Mouse (Mus musculus) hindbrain, embryonic 10.5 days (tissue): ENCODE measurements around the gene Gm26938. TPM values are rescaled to one million over a fixed set of nuclear protein-coding genes. Genes with fewer than 3 reads are reported as not detected.

Experiments
- DNase-seq: peaks from one replicate; pipeline ENCODE4 v3.0.0-alpha.2; 2017; ENCODE audit warnings: low spot score
- H3K27ac ChIP-seq: fragments of 300-500 bp; sonication (generic); 2 replicates; pipeline ENCODE4 v1.5.1; 2016; ENCODE audit warnings: mild to moderate bottlenecking, moderate library complexity
- H3K27me3 ChIP-seq: fragments of 300-500 bp; sonication (generic); 2 replicates; pipeline ENCODE4 v1.6.1; 2016; ENCODE audit warnings: mild to moderate bottlenecking; ENCODE audit not compliant: poor library complexity, insufficient read depth, severe bottlenecking
- H3K36me3 ChIP-seq: fragments of 300-500 bp; sonication (generic); 2 replicates; pipeline ENCODE4 v1.6.1; 2016; ENCODE audit warnings: mild to moderate bottlenecking, moderate library complexity
- H3K4me1 ChIP-seq: fragments of 300-500 bp; sonication (generic); replicated peaks from 2 replicates; pipeline ENCODE4 v1.6.1; 2016; ENCODE audit warnings: mild to moderate bottlenecking
- H3K4me3 ChIP-seq: fragments of 300-500 bp; sonication (generic); 2 replicates; pipeline ENCODE4 v1.5.1; 2016; ENCODE audit warnings: mild to moderate bottlenecking, moderate library complexity
- H3K9me3 ChIP-seq: fragments of 300-500 bp; sonication (generic); 2 replicates; pipeline ENCODE4 v1.6.1; 2016; ENCODE audit warnings: mild to moderate bottlenecking, moderate library complexity
- WGBS: fragments of 180-500 bp; shearing (Covaris S2); methylation state at CpG from one replicate; pipeline ENCODE4 v1.1.7; 2016; 5-methylcytosine and 5-hydroxymethylcytosine counted together
- polyA plus RNA-seq: library from polyadenylated mRNA; unstranded; fragments of >200 nt; fragmentation: Nextera tagmentation; extraction: Ambion mirVana; gene quantifications from 2 replicates; pipeline ENCODE4 v1.2.1, GENCODE M21; 2016

Gm26938 gene
- polyA plus RNA-seq, 1 experiment from 2014 or later: not detected

- Histone ChIP-seq H3K4me1 (peaks cover 67% of the 10 kb centered on the region), H3K36me3 (peaks cover 28% of the 10 kb centered on the region), H3K27ac (peak overlapping the region; percentile 88), H3K27me3 (peaks cover 60% of the 10 kb centered on the region), H3K9me3 (no peaks in the 10 kb centered on the region), H3K4me3 (peak overlapping the region; percentile 44)
- no peak for DNase-seq
- 39% methylated on average over 12 of the region's 12 CpGs for WGBS
These were observed 27.9 kb downstream of the Gm26938 start for GRCm38 (mm10) chr5:139798168-139798900.

GRCm38 (mm10) chr5:139797473-139798167, 28.6 kb downstream of the Gm26938 start:
- peaks cover 71% of the 10 kb centered on the region for H3K4me1 ChIP-seq
- peak overlapping the region; percentile 44 for H3K4me3 ChIP-seq
- WGBS: 21% methylated on average over 11 of the region's 11 CpGs
- H3K9me3 ChIP-seq: no peaks in the 10 kb centered on the region
- peaks cover 68% of the 10 kb centered on the region for H3K27me3 ChIP-seq
- peak; percentile 89 for DNase-seq
- H3K27ac ChIP-seq: peak overlapping the region; percentile 88
- peaks cover 28% of the 10 kb centered on the region for H3K36me3 ChIP-seq

GRCm38 (mm10) chr5:139796900-139797299, 29.3 kb downstream of the Gm26938 start:
- peaks cover 70% of the 10 kb centered on the region for H3K27me3 ChIP-seq
- WGBS: 23% methylated on average over 13 of the region's 13 CpGs

GRCm38 (mm10) chr5:139796001-139796620, 30.1 kb downstream of the Gm26938 start:
- Histone ChIP-seq H3K27me3 (peaks cover 69% of the 10 kb centered on the region), H3K36me3 (peaks cover 21% of the 10 kb centered on the region), H3K9me3 (no peaks in the 10 kb centered on the region), H3K4me3 (no peak overlapping the region), H3K4me1 (peaks cover 86% of the 10 kb centered on the region), H3K27ac (peak overlapping the region; percentile 88)
- 85% methylated on average over 9 of the region's 9 CpGs for WGBS
- no peak for DNase-seq

More at GRCm38 (mm10) chr5:139796900-139797299, 29.3 kb downstream of the Gm26938 start:
- peaks cover 27% of the 10 kb centered on the region for H3K36me3 ChIP-seq
- peak overlapping the region; percentile 44; the same call in 1 of the 2 replicates for H3K4me3 ChIP-seq
- peak; percentile 45 for DNase-seq
- H3K9me3 ChIP-seq: no peaks in the 10 kb centered on the region
- peaks cover 79% of the 10 kb centered on the region for H3K4me1 ChIP-seq
- peak overlapping the region; percentile 88 for H3K27ac ChIP-seq

- peaks cover 57% of the 10 kb centered on the region for H3K27me3 ChIP-seq
- H3K4me3 ChIP-seq: no peak overlapping the region
- DNase-seq: no peak
- H3K27ac ChIP-seq: 0 out of 2 replicates have a peak overlapping the region, but pooled peaks have one; percentile 0
- H3K4me1 ChIP-seq: peaks cover 91% of the 10 kb centered on the region
- peaks cover 10% of the 10 kb centered on the region for H3K36me3 ChIP-seq
- no peaks in the 10 kb centered on the region for H3K9me3 ChIP-seq
- WGBS: 67% methylated on average over 10 of the region's 10 CpGs
These were observed 31.3 kb downstream of the Gm26938 start for GRCm38 (mm10) chr5:139794938-139795337.

GRCm38 (mm10) chr5:139794137-139794536, 32.1 kb downstream of the Gm26938 start:
- no peak for DNase-seq
- H3K4me1 ChIP-seq: peaks cover 84% of the 10 kb centered on the region
- H3K36me3 ChIP-seq: peaks cover 2% of the 10 kb centered on the region
- 85% methylated on average over 5 of the region's 5 CpGs for WGBS
- no peaks in the 10 kb centered on the region for H3K9me3 ChIP-seq
- no peak overlapping the region for H3K4me3 ChIP-seq
- H3K27me3 ChIP-seq: peaks cover 49% of the 10 kb centered on the region
- H3K27ac ChIP-seq: no peak overlapping the region

- 74% methylated on average over 11 of the region's 11 CpGs for WGBS
- H3K9me3 ChIP-seq: no peaks in the 10 kb centered on the region
- no peaks in the 10 kb centered on the region for H3K36me3 ChIP-seq
- peak overlapping the region; percentile 90 for H3K4me3 ChIP-seq
- H3K4me1 ChIP-seq: peaks cover 78% of the 10 kb centered on the region
- DNase-seq: no peak
- H3K27me3 ChIP-seq: peaks cover 43% of the 10 kb centered on the region
- no peak overlapping the region for H3K27ac ChIP-seq
These were observed 32.7 kb downstream of the Gm26938 start for GRCm38 (mm10) chr5:139793338-139794089.

- WGBS: 71% methylated on average over 3 of the region's 3 CpGs
- H3K27ac ChIP-seq: no peak overlapping the region
- no peaks in the 10 kb centered on the region for H3K9me3 ChIP-seq
- peak overlapping the region; percentile 90 for H3K4me3 ChIP-seq
- H3K4me1 ChIP-seq: peaks cover 72% of the 10 kb centered on the region
- no peaks in the 10 kb centered on the region for H3K36me3 ChIP-seq
- peaks cover 43% of the 10 kb centered on the region for H3K27me3 ChIP-seq
- no peak for DNase-seq
These were observed 33.3 kb downstream of the Gm26938 start for GRCm38 (mm10) chr5:139792966-139793337.

- H3K9me3 ChIP-seq: no peaks in the 10 kb centered on the region
- peak overlapping the region; percentile 90 for H3K4me3 ChIP-seq
- 25% methylated on average over 11 of the region's 11 CpGs for WGBS
- no peak overlapping the region for H3K27ac ChIP-seq
- H3K4me1 ChIP-seq: peaks cover 66% of the 10 kb centered on the region
- no peaks in the 10 kb centered on the region for H3K36me3 ChIP-seq
- peaks cover 43% of the 10 kb centered on the region for H3K27me3 ChIP-seq
- no peak for DNase-seq
These were observed 33.9 kb downstream of the Gm26938 start for GRCm38 (mm10) chr5:139792159-139792775.

GRCm38 (mm10) chr5:139791227-139792158, 34.7 kb downstream of the Gm26938 start, which contains the start of gene Mafk:
Gene Mafk (plus strand): TSS chr5:139791513.
- WGBS: under 1% methylated on average over 92 of the region's 92 CpGs
- peaks cover 43% of the 10 kb centered on the region for H3K27me3 ChIP-seq
- no peaks in the 10 kb centered on the region for H3K9me3 ChIP-seq
- no peaks in the 10 kb centered on the region for H3K36me3 ChIP-seq
- peaks cover 58% of the 10 kb centered on the region for H3K4me1 ChIP-seq
- H3K4me3 ChIP-seq: peak within 1 kb of the TSS; percentile 90
- peak; percentile 97 for DNase-seq
- H3K27ac ChIP-seq: peak within 1 kb of the TSS; percentile 86

GRCm38 (mm10) chr5:139789466-139789865, 36.7 kb downstream of the Gm26938 start:
- Histone ChIP-seq H3K27me3 (peaks cover 23% of the 10 kb centered on the region), H3K4me3 (no peak overlapping the region), H3K36me3 (no peaks in the 10 kb centered on the region), H3K9me3 (no peaks in the 10 kb centered on the region), H3K27ac (no peak overlapping the region), H3K4me1 (peaks cover 38% of the 10 kb centered on the region)
- 62% methylated on average over 4 of the region's 4 CpGs for WGBS
- DNase-seq: no peak
